8 mouse cellular contexts compared by ENCODE assay signal in the genomic region with DNA sequence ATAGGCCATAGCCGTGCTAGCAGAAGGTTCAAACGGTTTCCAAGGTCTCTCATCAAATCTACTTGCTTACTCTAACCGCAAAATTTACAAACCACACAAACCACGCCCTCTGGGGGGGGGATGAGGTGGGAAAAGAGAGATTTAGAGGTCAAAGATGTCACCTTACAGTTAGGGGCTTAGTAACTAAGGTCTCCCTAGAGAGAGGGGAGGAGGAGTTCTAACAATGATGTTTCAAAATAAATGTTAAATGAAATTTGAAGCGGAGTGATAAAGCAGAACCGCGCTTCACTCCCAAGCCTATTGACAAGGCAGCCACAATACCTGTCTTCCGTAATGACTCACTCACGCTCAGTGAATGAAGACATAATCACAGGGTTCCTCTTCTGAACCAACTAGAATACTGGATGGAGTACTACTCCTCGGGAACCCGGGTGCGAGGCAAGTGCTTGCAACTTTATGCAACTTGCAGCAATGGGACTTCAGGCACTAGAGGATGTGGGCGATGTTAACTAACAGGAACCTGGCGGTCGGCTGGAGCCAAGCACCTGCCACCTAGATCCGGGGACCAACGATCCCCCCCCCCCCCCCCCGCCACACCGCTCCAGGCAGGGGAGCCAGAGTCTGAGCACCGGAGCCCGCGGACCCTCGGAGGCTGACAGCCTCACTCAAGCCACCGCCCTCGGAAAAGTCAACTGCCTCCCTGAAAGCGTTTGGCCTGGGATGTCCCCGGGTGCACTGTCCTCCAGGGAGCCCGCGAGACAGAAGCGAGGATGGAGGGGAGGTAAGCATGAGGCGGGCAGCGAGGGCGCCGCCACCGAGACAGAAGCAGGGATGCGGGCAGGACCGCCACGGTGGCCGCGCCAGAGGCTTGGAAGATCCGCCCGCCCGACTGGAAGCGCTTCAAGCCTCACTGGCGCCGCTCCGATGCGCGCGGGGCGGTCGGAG. TPM values are rescaled to one million over a fixed set of nuclear protein-coding genes. Genes with fewer than 3 reads are reported as not detected.
DNase-seq lines count a peak whose midpoint lies in the region; ATAC-seq and TF ChIP-seq lines count a peak whose summit lies in the region.

No protein-coding gene starts in this region.

- H3K36me3 ChIP-seq in neural tube, embryonic 11.5 days (ENCODE audit: control insufficient read depth, insufficient read depth, low read length) = no peaks in the 10 kb centered on the region
- no peaks in the 10 kb centered on the region for H3K36me3 ChIP-seq in forebrain, postnatal 0 days (ENCODE audit: insufficient read depth)
- no peaks in the 10 kb centered on the region for H3K36me3 ChIP-seq in kidney, adult 2 months (ENCODE audit: control insufficient read depth, insufficient read depth, low read length)
- no peaks in the 10 kb centered on the region for H3K36me3 ChIP-seq in lung, embryonic 15.5 days

- WGBS in neural tube, embryonic 11.5 days = 2% methylated on average over 50 of the region's 52 CpGs
- WGBS in forebrain, postnatal 0 days = 3% methylated on average over 46 of the region's 52 CpGs
- 1% methylated on average over 44 of the region's 52 CpGs for WGBS in kidney, adult 2 months
- under 1% methylated on average over 50 of the region's 52 CpGs for WGBS in lung, embryonic 15.5 days

- DNase-seq in neural tube, embryonic 11.5 days (ENCODE audit: low spot score) = no peak
- DNase-seq in neural tube, embryonic 10.5 days (ENCODE audit: extremely low spot score, low spot score) = no peak
- peak; percentile 32 for DNase-seq in cerebellum, adult 11 months
- peak; percentile 51 for DNase-seq in forebrain, postnatal 0 days
- DNase-seq in kidney, adult 2 months = peak; percentile 37
- peak; percentile 23 for DNase-seq in retina, embryonic 14.5 days (ENCODE audit: low spot score)
- DNase-seq in gastrocnemius, adult 18-20 months (ENCODE audit: low spot score) = no peak

- peak overlapping the region; percentile 71 for H3K4me3 ChIP-seq in neural tube, embryonic 11.5 days (ENCODE audit: low read depth, low read length)
- peak overlapping the region; percentile 89 for H3K4me3 ChIP-seq in forebrain, postnatal 0 days (ENCODE audit: low read depth, low read length)
- peak overlapping the region; percentile 90 for H3K4me3 ChIP-seq in kidney, adult 2 months (ENCODE audit: insufficient read depth, low read depth, low read length)
- H3K4me3 ChIP-seq in lung, embryonic 15.5 days = peak overlapping the region; percentile 66

- H3K27ac ChIP-seq in neural tube, embryonic 11.5 days (ENCODE audit: low read depth, low read length) = peak overlapping the region; percentile 63
- H3K27ac ChIP-seq in forebrain, postnatal 0 days (ENCODE audit: low read depth, low read length) = peak overlapping the region; percentile 88
- peak overlapping the region; percentile 90 for H3K27ac ChIP-seq in kidney, adult 2 months (ENCODE audit: insufficient read depth, low read depth, low read length)
- peak overlapping the region; percentile 77 for H3K27ac ChIP-seq in lung, embryonic 15.5 days

- H3K27me3 ChIP-seq in neural tube, embryonic 11.5 days (ENCODE audit: control insufficient read depth, insufficient read depth, low read length) = no peaks in the 10 kb centered on the region
- H3K27me3 ChIP-seq in forebrain, postnatal 0 days (ENCODE audit: insufficient read depth, low read length) = no peaks in the 10 kb centered on the region
- no peaks in the 10 kb centered on the region for H3K27me3 ChIP-seq in kidney, adult 2 months (replicated peaks; ENCODE audit: control insufficient read depth, insufficient read depth, low read length)
- H3K27me3 ChIP-seq in lung, embryonic 15.5 days = no peaks in the 10 kb centered on the region

- H3K4me2 ChIP-seq in neural tube, embryonic 11.5 days (ENCODE audit: low read depth) = peak overlapping the region; percentile 95
- H3K4me2 ChIP-seq in forebrain, postnatal 0 days (ENCODE audit: low read depth) = peak overlapping the region; percentile 82
- H3K4me2 ChIP-seq in lung, embryonic 15.5 days = peak overlapping the region; percentile 95

- peak overlapping the region; percentile 81 for H3K9ac ChIP-seq in neural tube, embryonic 11.5 days (ENCODE audit: low read length)
- H3K9ac ChIP-seq in forebrain, postnatal 0 days = peak overlapping the region; percentile 79
- H3K9ac ChIP-seq in lung, embryonic 15.5 days = peak overlapping the region; percentile 70

- no peaks in the 10 kb centered on the region for H3K9me3 ChIP-seq in neural tube, embryonic 11.5 days (ENCODE audit: control insufficient read depth, low read length)
- H3K9me3 ChIP-seq in forebrain, postnatal 0 days (ENCODE audit: low read length) = no peaks in the 10 kb centered on the region
- H3K9me3 ChIP-seq in lung, embryonic 15.5 days = no peaks in the 10 kb centered on the region

- TF ChIP-seq CTCF in forebrain, postnatal 0 days (IDR thresholded peaks at IDR 0.05; ENCODE audit: low read depth) = no peak; the same call in 1 of the 2 replicates
- TF ChIP-seq CTCF in kidney, adult 2 months (conservative IDR thresholded peaks at IDR 0.05; ENCODE audit: insufficient read depth, insufficient read length, low read depth, low read length) = 0 out of 2 replicates have a peak, but pooled peaks have one; percentile 6

- ATAC-seq in neural tube, embryonic 11.5 days (ENCODE audit: insufficient read depth, low FRiP score, low TSS enrichment) = peak; percentile 74
- peak; percentile 57 for ATAC-seq in forebrain, postnatal 0 days
- ATAC-seq in lung, embryonic 15.5 days (ENCODE audit: borderline replicate concordance, extremely low read depth, low FRiP score, low TSS enrichment) = peak; percentile 74

- H3K4me1 ChIP-seq in neural tube, embryonic 11.5 days (ENCODE audit: control insufficient read depth, insufficient read depth, low read length) = no peaks in the 10 kb centered on the region
- peaks cover 5% of the 10 kb centered on the region; the same call in 1 of the 2 replicates for H3K4me1 ChIP-seq in forebrain, postnatal 0 days (ENCODE audit: insufficient read depth)
- H3K4me1 ChIP-seq in kidney, adult 2 months (ENCODE audit: control insufficient read depth, insufficient read depth, low read length) = peaks cover under 1% of the 10 kb centered on the region; the same call in 1 of the 2 replicates
- H3K4me1 ChIP-seq in lung, embryonic 15.5 days = peaks cover 7% of the 10 kb centered on the region

- no peak for TF ChIP-seq POLR2A in kidney, adult 2 months (IDR thresholded peaks at IDR 0.05; ENCODE audit: low read depth, low read length)

RNA-seq across cellular contexts. Expression of gene Entpd5, which starts 0.7 kb away (rescaled TPM):
- polyA plus RNA-seq in neural tube, embryonic 11.5 days (2014; fragmentation: Nextera tagmentation; extraction: Ambion mirVana) = 9.9 and 12.4 TPM in 2 replicates
- total RNA-seq in forebrain, postnatal 0 days (2014; rRNA removed) = 12.5 and 14.0 TPM in 2 replicates
- 9.5 and 12.4 TPM in 2 replicates for polyA plus RNA-seq in forebrain, postnatal 0 days (2015; fragmentation: Nextera tagmentation; extraction: Ambion mirVana)
- 100 and 111 TPM in 2 replicates for polyA plus RNA-seq in kidney, adult 2 months (2012; rRNA removed)
- polyA plus RNA-seq in lung, embryonic 15.5 days (2015; fragmentation: Nextera tagmentation; extraction: Ambion mirVana) = 18.3 and 19.0 TPM in 2 replicates
- total RNA-seq in gastrocnemius, adult 18-20 months (2021) = 10 to 100 TPM; 15.3 to 16.5 TPM

RNA-seq across cellular contexts. Expression of gene Bbof1, which starts 0.7 kb away (rescaled TPM):
- polyA plus RNA-seq in neural tube, embryonic 11.5 days (2014; fragmentation: Nextera tagmentation; extraction: Ambion mirVana) = 0.84 and 1.2 TPM in 2 replicates
- total RNA-seq in forebrain, postnatal 0 days (2014; rRNA removed) = 3.0 and 4.0 TPM in 2 replicates
- polyA plus RNA-seq in forebrain, postnatal 0 days (2015; fragmentation: Nextera tagmentation; extraction: Ambion mirVana) = 2.3 and 3.0 TPM in 2 replicates
- polyA plus RNA-seq in kidney, adult 2 months (2012; rRNA removed) = 0.46 and 0.58 TPM in 2 replicates
- polyA plus RNA-seq in lung, embryonic 15.5 days (2015; fragmentation: Nextera tagmentation; extraction: Ambion mirVana) = 1.6 and 2.4 TPM in 2 replicates
- 1 to 10 TPM; 2.1 to 2.9 TPM for total RNA-seq in gastrocnemius, adult 18-20 months (2021)

RNA-seq across cellular contexts. Expression of gene Rnf113a2, which starts 8.8 kb away (rescaled TPM):
- polyA plus RNA-seq in neural tube, embryonic 11.5 days (2014; fragmentation: Nextera tagmentation; extraction: Ambion mirVana) = 28.1 and 29.7 TPM in 2 replicates
- 15.5 and 16.5 TPM in 2 replicates for total RNA-seq in forebrain, postnatal 0 days (2014; rRNA removed)
- polyA plus RNA-seq in forebrain, postnatal 0 days (2015; fragmentation: Nextera tagmentation; extraction: Ambion mirVana) = 20.3 and 20.4 TPM in 2 replicates
- polyA plus RNA-seq in kidney, adult 2 months (2012; rRNA removed) = 5.6 and 6.2 TPM in 2 replicates
- polyA plus RNA-seq in lung, embryonic 15.5 days (2015; fragmentation: Nextera tagmentation; extraction: Ambion mirVana) = 24.2 and 24.6 TPM in 2 replicates
- 10 to 100 TPM; 11.7 to 12.5 TPM for total RNA-seq in gastrocnemius, adult 18-20 months (2021)

RNA-seq across cellular contexts. Expression of gene Aldh6a1, which starts 42.7 kb away (rescaled TPM):
- polyA plus RNA-seq in neural tube, embryonic 11.5 days (2014; fragmentation: Nextera tagmentation; extraction: Ambion mirVana) = 22.3 and 25.7 TPM in 2 replicates
- 29.8 and 35.9 TPM in 2 replicates for total RNA-seq in forebrain, postnatal 0 days (2014; rRNA removed)
- polyA plus RNA-seq in forebrain, postnatal 0 days (2015; fragmentation: Nextera tagmentation; extraction: Ambion mirVana) = 28.8 and 33.9 TPM in 2 replicates
- 245 and 297 TPM in 2 replicates for polyA plus RNA-seq in kidney, adult 2 months (2012; rRNA removed)
- 39.1 and 40.5 TPM in 2 replicates for polyA plus RNA-seq in lung, embryonic 15.5 days (2015; fragmentation: Nextera tagmentation; extraction: Ambion mirVana)
- 100 to 1,000 TPM; 117 to 121 TPM for total RNA-seq in gastrocnemius, adult 18-20 months (2021)

RNA-seq across cellular contexts. Expression of gene Lin52, which starts 43.1 kb away (rescaled TPM):
- polyA plus RNA-seq in neural tube, embryonic 11.5 days (2014; fragmentation: Nextera tagmentation; extraction: Ambion mirVana) = 33.7 and 36.1 TPM in 2 replicates
- 18.2 and 22.1 TPM in 2 replicates for total RNA-seq in forebrain, postnatal 0 days (2014; rRNA removed)
- 18.1 and 23.6 TPM in 2 replicates for polyA plus RNA-seq in forebrain, postnatal 0 days (2015; fragmentation: Nextera tagmentation; extraction: Ambion mirVana)
- 21.6 and 26.3 TPM in 2 replicates for polyA plus RNA-seq in kidney, adult 2 months (2012; rRNA removed)
- 21.6 and 22.2 TPM in 2 replicates for polyA plus RNA-seq in lung, embryonic 15.5 days (2015; fragmentation: Nextera tagmentation; extraction: Ambion mirVana)
- 1 to 10 TPM; 7.4 to 9.2 TPM for total RNA-seq in gastrocnemius, adult 18-20 months (2021)

Comparison
In these comparisons a context has a peak if more than half of its experiments do, and no peak if none do; other contexts are left out.
1. DNase-seq: peak in cerebellum, adult 11 months (single experiment), forebrain, postnatal 0 days (single experiment), kidney, adult 2 months (single experiment) and retina, embryonic 14.5 days (single experiment); none in neural tube, embryonic 11.5 days (single experiment), neural tube, embryonic 10.5 days (single experiment) and gastrocnemius, adult 18-20 months (single experiment).
2. Peak in every context shown above with its lines, with median percentiles within 50 percentile points of each other: ATAC-seq, H3K27ac ChIP-seq, H3K4me2 ChIP-seq, H3K4me3 ChIP-seq and H3K9ac ChIP-seq.